Mouse (Mus musculus) olfactory bulb, adult 2 months (tissue): Measurements from ENCODE around the gene Ppme1. TPM values are rescaled to one million over a fixed set of nuclear protein-coding genes. Genes with fewer than 3 reads are reported as not detected.

Source experiments
- H3K27ac ChIP-seq: fragments of 200-500 bp; 2 replicates; pipeline ENCODE4 v1.5.1; 2012; ENCODE audit warnings: low read depth, low read length; ENCODE audit not compliant: insufficient read depth
- H3K4me1 ChIP-seq: fragments of 200-500 bp; 2 replicates; pipeline ENCODE4 v1.6.1; 2012; ENCODE audit warnings: low read length; ENCODE audit not compliant: control insufficient read depth, insufficient read depth
- H3K4me3 ChIP-seq: fragments of 200-500 bp; 2 replicates; pipeline ENCODE4 v1.5.1; 2012; ENCODE audit warnings: mild to moderate bottlenecking, low read depth, low read length, moderate library complexity; ENCODE audit not compliant: insufficient read depth
- CTCF ChIP-seq: fragments of 200-500 bp; IDR thresholded peaks from 2 replicates; pipeline ENCODE4 v1.5.1; 2012; ENCODE audit warnings: low read depth, mild to moderate bottlenecking, low read length, moderate library complexity; ENCODE audit not compliant: insufficient read depth
- POLR2A ChIP-seq: fragments of 200-500 bp; IDR thresholded peaks from 2 replicates; pipeline ENCODE4 v1.6.1; 2012; ENCODE audit warnings: mild to moderate bottlenecking, low read depth, low read length, moderate library complexity; ENCODE audit not compliant: insufficient read depth
- WGBS: fragments of 180-500 bp; shearing (Covaris S2); methylation state at CpG from one replicate; pipeline ENCODE4 v1.1.7; 2018; 5-methylcytosine and 5-hydroxymethylcytosine counted together
- polyA plus RNA-seq: library from polyadenylated mRNA; stranded (reverse); fragments of >200 nt; gene quantifications from 2 replicates; pipeline ENCODE4 v1.2.4, GENCODE M21; 2012; ENCODE audit warnings: low replicate concordance; ENCODE audit not compliant: missing spikeins, insufficient read depth, insufficient read length

Ppme1 gene
- polyA plus RNA-seq, 1 experiment: not detected

- TF ChIP-seq CTCF (no peak), POLR2A (no peak)
- H3K4me1 ChIP-seq: no peaks in the 10 kb centered on the region
- H3K4me3 ChIP-seq: no peak overlapping the region
- 60% methylated on average over 2 of the region's 2 CpGs for WGBS
- no peak overlapping the region for H3K27ac ChIP-seq
These were observed 16.1 kb upstream of the Ppme1 start for GRCm38 (mm10) chr7:100388174-100388573.

- H3K27ac ChIP-seq: no peak overlapping the region
These were observed 11.1 kb upstream of the Ppme1 start for GRCm38 (mm10) chr7:100383207-100383606.

GRCm38 (mm10) chr7:100381161-100381560 is 9.1 kb upstream of the Ppme1 start:
- Histone ChIP-seq H3K27ac (no peak overlapping the region), H3K4me3 (no peak overlapping the region), H3K4me1 (no peaks in the 10 kb centered on the region)
- TF ChIP-seq CTCF (no peak), POLR2A (no peak)

More at GRCm38 (mm10) chr7:100383207-100383606, 11.1 kb upstream of the Ppme1 start:
- TF ChIP-seq CTCF (no peak), POLR2A (no peak)
- H3K4me1 ChIP-seq: no peaks in the 10 kb centered on the region
- no peak overlapping the region for H3K4me3 ChIP-seq
- WGBS: 62% methylated on average over 2 of the region's 2 CpGs

- 82% methylated on average over 2 of the region's 2 CpGs for WGBS
These were observed 6.2 kb upstream of the Ppme1 start for GRCm38 (mm10) chr7:100378257-100378656.

GRCm38 (mm10) chr7:100372452-100372980 is 409 bp upstream of the Ppme1 start:
- no peak overlapping the region for H3K27ac ChIP-seq
- no peak for TF ChIP-seq CTCF
- TF ChIP-seq POLR2A: no peak
- WGBS: 7% methylated on average over 17 of the region's 17 CpGs

More at GRCm38 (mm10) chr7:100378257-100378656, 6.2 kb upstream of the Ppme1 start:
- Histone ChIP-seq H3K4me1 (no peaks in the 10 kb centered on the region), H3K27ac (no peak overlapping the region), H3K4me3 (no peak overlapping the region)
- no peak for TF ChIP-seq POLR2A
- TF ChIP-seq CTCF: no peak

GRCm38 (mm10) chr7:100364888-100365287 is 7.2 kb downstream of the Ppme1 start:
- Histone ChIP-seq H3K4me3 (no peak overlapping the region), H3K4me1 (no peaks in the 10 kb centered on the region), H3K27ac (no peak overlapping the region)
- TF ChIP-seq POLR2A (no peak), CTCF (no peak)
- 62% methylated on average over 6 of the region's 6 CpGs for WGBS

More at GRCm38 (mm10) chr7:100372452-100372980, 409 bp upstream of the Ppme1 start:
- Histone ChIP-seq H3K4me1 (no peaks in the 10 kb centered on the region), H3K4me3 (peak overlapping the region; percentile 65)

- Histone ChIP-seq H3K27ac (no peak overlapping the region), H3K4me1 (no peaks in the 10 kb centered on the region), H3K4me3 (no peak overlapping the region)
- TF ChIP-seq POLR2A (no peak), CTCF (no peak)
- 85% methylated on average over 2 of the region's 2 CpGs for WGBS
These were observed 8.9 kb downstream of the Ppme1 start for GRCm38 (mm10) chr7:100363162-100363561.

- H3K4me1 ChIP-seq: no peaks in the 10 kb centered on the region
- TF ChIP-seq POLR2A (no peak), CTCF (no peak)
- H3K27ac ChIP-seq: no peak overlapping the region
- H3K4me3 ChIP-seq: no peak overlapping the region
These were observed 14.3 kb downstream of the Ppme1 start for GRCm38 (mm10) chr7:100357856-100358255.

GRCm38 (mm10) chr7:100356768-100357167 is 15.3 kb downstream of the Ppme1 start:
- 56% methylated on average over 1 of the region's 1 CpGs for WGBS
- no peak overlapping the region for H3K4me3 ChIP-seq
- TF ChIP-seq POLR2A (no peak), CTCF (no peak)
- H3K27ac ChIP-seq: no peak overlapping the region
- no peaks in the 10 kb centered on the region for H3K4me1 ChIP-seq

- H3K4me1 ChIP-seq: no peaks in the 10 kb centered on the region
- WGBS: 86% methylated on average over 5 of the region's 5 CpGs
- no peak for TF ChIP-seq CTCF
- no peak for TF ChIP-seq POLR2A
- H3K4me3 ChIP-seq: no peak overlapping the region
- no peak overlapping the region for H3K27ac ChIP-seq
These were observed 15.8 kb downstream of the Ppme1 start for GRCm38 (mm10) chr7:100356324-100356723.
